In the genomic region with DNA sequence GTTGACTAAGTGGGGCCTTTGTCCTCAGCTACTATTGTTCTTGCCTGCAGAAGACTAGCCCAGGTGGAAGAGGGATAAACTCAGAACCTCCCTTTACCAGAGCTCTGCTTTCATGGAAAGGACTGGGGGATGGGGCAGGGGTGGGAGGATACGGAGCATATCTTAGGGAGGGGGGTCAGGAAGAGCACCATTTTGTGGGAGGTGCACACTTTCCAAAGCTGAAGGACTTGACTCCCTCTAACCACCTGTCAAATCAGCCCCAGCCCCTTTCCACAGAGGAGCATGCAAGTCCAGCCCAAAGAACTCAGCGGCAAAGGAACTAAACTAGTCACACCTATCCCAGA, we compare ENCODE assay signal across 10 mouse cellular contexts. TPM values are rescaled to one million over a fixed set of nuclear protein-coding genes. Genes with fewer than 3 reads are reported as not detected.
DNase-seq lines count a peak whose midpoint lies in the region; ATAC-seq lines count a peak whose summit lies in the region.
"Had no signal": no experiment of that assay in that cellular context is flagged by ENCODE, and none has a peak within 500 bp of the region (broad histone marks: within the 10 kb centered on the region; RNA-seq: fewer than 3 reads in every experiment).

No protein-coding gene starts in this region.

- H3K36me3 ChIP-seq in heart, embryonic 13.5 days: peaks cover 11% of the 10 kb centered on the region
- H3K36me3 ChIP-seq in forebrain, embryonic 12.5 days (replicated peaks): peaks cover 19% of the 10 kb centered on the region
- peaks cover 31% of the 10 kb centered on the region for H3K36me3 ChIP-seq in midbrain, embryonic 10.5 days

- H3K4me3 ChIP-seq in heart, embryonic 13.5 days: no peak overlapping the region
- peak overlapping the region; percentile 91 for H3K4me3 ChIP-seq in forebrain, embryonic 12.5 days (replicated peaks)
- H3K4me3 ChIP-seq in midbrain, embryonic 10.5 days: peak overlapping the region; percentile 97
- H3K4me3 ChIP-seq: limb, embryonic 15.5 days had no signal

- no peak for DNase-seq in heart, postnatal 10 days
- peak; percentile 57 for DNase-seq in midbrain, embryonic 10.5 days (ENCODE audit: low spot score)
- peak; percentile 59 for DNase-seq in retina, postnatal 1 day
- DNase-seq in urinary bladder, adult 18-20 months (ENCODE audit: low spot score in 2 of 2): no peak
- no peak for DNase-seq in right cerebral cortex, postnatal 10 days (ENCODE audit: low spot score in 2 of 2)
- no peak for DNase-seq in kidney, adult 8-10 months

- no peak overlapping the region for H3K27ac ChIP-seq in heart, embryonic 13.5 days (replicated peaks)
- peak overlapping the region; percentile 99 for H3K27ac ChIP-seq in forebrain, embryonic 12.5 days
- H3K27ac ChIP-seq in midbrain, embryonic 10.5 days (replicated peaks): peak overlapping the region; percentile 100
- H3K27ac ChIP-seq: limb, embryonic 15.5 days had no signal

- H3K4me2 ChIP-seq in heart, embryonic 13.5 days: peak overlapping the region; percentile 41; the same call in 1 of the 2 replicates
- peak overlapping the region; percentile 74 for H3K4me2 ChIP-seq in forebrain, embryonic 12.5 days
- H3K4me2 ChIP-seq: limb, embryonic 15.5 days had no signal

- H3K4me1 ChIP-seq in heart, embryonic 13.5 days: peaks cover 49% of the 10 kb centered on the region
- peaks cover 60% of the 10 kb centered on the region for H3K4me1 ChIP-seq in forebrain, embryonic 12.5 days
- H3K4me1 ChIP-seq in midbrain, embryonic 10.5 days: peaks cover 65% of the 10 kb centered on the region

- intact Hi-C loops in heart, postnatal 10 days (cut with DNase I): no loop called here

- H3K27me3 ChIP-seq in heart, embryonic 13.5 days (replicated peaks): no peaks in the 10 kb centered on the region
- H3K27me3 ChIP-seq in forebrain, embryonic 12.5 days: no peaks in the 10 kb centered on the region
- H3K27me3 ChIP-seq in midbrain, embryonic 10.5 days (ENCODE audit: low read depth, poor library complexity, severe bottlenecking): no peaks in the 10 kb centered on the region
- H3K27me3 ChIP-seq: limb, embryonic 15.5 days had no signal

- H3K9me3 ChIP-seq in heart, embryonic 13.5 days: no peaks in the 10 kb centered on the region
- no peaks in the 10 kb centered on the region for H3K9me3 ChIP-seq in forebrain, embryonic 12.5 days
- no peaks in the 10 kb centered on the region for H3K9me3 ChIP-seq in midbrain, embryonic 10.5 days (replicated peaks)
- H3K9me3 ChIP-seq: limb, embryonic 15.5 days had no signal

- no peak overlapping the region for H3K9ac ChIP-seq in heart, embryonic 13.5 days
- H3K9ac ChIP-seq in forebrain, embryonic 12.5 days: peak overlapping the region; percentile 94
- H3K9ac ChIP-seq: limb, embryonic 15.5 days had no signal

- 16% methylated on average over 2 of the region's 2 CpGs for WGBS in heart, embryonic 13.5 days
- 3% methylated on average over 2 of the region's 2 CpGs for WGBS in forebrain, embryonic 12.5 days
- WGBS in midbrain, embryonic 10.5 days: 2% methylated on average over 2 of the region's 2 CpGs

- ATAC-seq in heart, embryonic 13.5 days (ENCODE audit: extremely low read depth, insufficient number of reproducible peaks, low FRiP score, low TSS enrichment): no peak
- no peak for ATAC-seq in forebrain, embryonic 12.5 days (ENCODE audit: low FRiP score)
- ATAC-seq: inflammation-experienced regulatory T-cells, adult 6 months had no signal

RNA-seq across cellular contexts. Expression of gene Ago1, which starts 3.5 kb away (rescaled TPM):
- 2.7 and 2.8 TPM in 2 replicates for polyA plus RNA-seq in heart, embryonic 13.5 days (2015; fragmentation: Nextera tagmentation; extraction: Ambion mirVana)
- total RNA-seq in heart, postnatal 10 days (2021): 10 to 100 TPM; 16.0 to 18.6 TPM
- 20.1 and 23.4 TPM in 2 replicates for polyA plus RNA-seq in forebrain, embryonic 12.5 days (2016; fragmentation: Nextera tagmentation; extraction: Ambion mirVana)
- polyA plus RNA-seq in midbrain, embryonic 10.5 days (2016; fragmentation: Nextera tagmentation; extraction: Ambion mirVana): 11.9 and 16.3 TPM in 2 replicates

RNA-seq across cellular contexts. Expression of gene Ago3, which starts 35.5 kb away (rescaled TPM):
- polyA plus RNA-seq in heart, embryonic 13.5 days (2015; fragmentation: Nextera tagmentation; extraction: Ambion mirVana): 10.4 and 10.6 TPM in 2 replicates
- total RNA-seq in heart, postnatal 10 days (2021): 10 to 100 TPM; 13.0 to 14.8 TPM
- 16.1 and 20.0 TPM in 2 replicates for polyA plus RNA-seq in forebrain, embryonic 12.5 days (2016; fragmentation: Nextera tagmentation; extraction: Ambion mirVana)
- polyA plus RNA-seq in midbrain, embryonic 10.5 days (2016; fragmentation: Nextera tagmentation; extraction: Ambion mirVana): 13.3 and 15.9 TPM in 2 replicates

Comparison
In these comparisons a context has a peak if more than half of its experiments do, and no peak if none do; other contexts are left out.
1. DNase-seq: peak in midbrain, embryonic 10.5 days (single experiment) and retina, postnatal 1 day (single experiment); none in heart, postnatal 10 days (0 of 2), urinary bladder, adult 18-20 months (0 of 2), right cerebral cortex, postnatal 10 days (0 of 2) and kidney, adult 8-10 months (0 of 2).